Mouse (Mus musculus) adrenal gland (tissue): ENCODE results near the gene Tmem44.

Experiments used
- intact Hi-C: fragments of 180-260 bp; cut with DNase I; formaldehyde crosslinking; loops from one replicate; pipeline ENCODE4 v1.15.1; 2025
- long read RNA-seq, 2 experiments: library from polyadenylated mRNA; unstranded; transcript quantifications; one replicate each; pipeline ENCODE4 v2.0.0; 2020; ENCODE audit warnings: borderline replicate concordance in 1 of 2; ENCODE audit not compliant: insufficient replicate concordance in 1 of 2

Gene Tmem44
- long read RNA-seq, experiment 1, partial matches to known transcripts, result 0 of 1 reads
- long read RNA-seq, experiment 1, other reads (novel, unspliced or antisense), result 1 of 1 reads
- long read RNA-seq, experiment 2, partial matches to known transcripts, result 2 of 2 reads
- long read RNA-seq, experiment 2, other reads (novel, unspliced or antisense), result 0 of 2 reads

GRCm38 (mm10) chr16:30550748-30551192, at the start of gene Tmem44:
Gene Tmem44, minus strand, starts transcription at chr16:30550842.
- intact Hi-C loops, result no loop called here

- intact Hi-C loops, result loop anchor here (5.0 to 10.0 kb wide), 5 partner anchors 65 to 755 kb away; no protein-coding TSS in a partner anchor
These were observed 49.0 kb upstream of the Tmem44 start, which contains the start of gene Fam43a for GRCm38 (mm10) chr16:30599491-30600268. Gene Fam43a, plus strand, starts transcription at chr16:30599723.

DNA sequence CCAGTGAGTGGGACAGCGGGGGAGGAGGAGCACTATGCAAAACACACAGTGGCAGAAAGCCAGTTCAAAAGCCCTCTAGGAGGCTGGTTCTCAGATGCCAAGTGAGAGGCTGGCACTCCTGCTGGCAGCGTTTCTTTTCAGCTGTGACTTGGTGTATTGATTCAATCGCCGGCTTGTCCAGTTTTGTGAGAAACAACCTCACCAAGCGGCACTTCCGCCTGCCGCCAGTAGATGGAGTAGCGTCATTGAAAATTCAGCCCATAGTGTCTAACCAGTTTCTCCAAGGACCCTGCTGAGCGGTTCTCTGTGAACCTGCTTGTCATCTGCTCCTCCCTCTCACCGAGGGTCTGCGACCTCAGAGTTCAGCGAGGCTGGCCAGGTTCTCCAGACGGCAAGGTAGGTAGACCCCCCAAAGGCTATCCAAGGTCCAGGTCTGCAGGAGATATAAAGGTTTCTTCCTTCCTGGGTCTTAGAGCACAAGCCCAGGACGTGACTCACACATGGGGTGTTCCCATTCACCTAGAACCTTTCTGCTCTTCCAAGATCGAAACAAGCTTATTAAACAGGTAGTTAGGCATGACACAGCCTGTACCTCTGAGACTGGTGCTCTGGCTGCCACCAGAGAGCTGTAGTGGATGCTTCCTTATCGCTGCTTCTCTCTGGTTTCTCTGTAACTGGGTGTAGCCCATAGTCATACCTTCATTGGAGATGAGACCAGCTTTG, 46.5 kb upstream of the Tmem44 start:
- intact Hi-C loops, result loop anchor here (1.0 to 10.0 kb wide), 4 partner anchors 280 to 758 kb away; no protein-coding TSS in a partner anchor

- intact Hi-C loops, result loop anchor here (1.0 to 10.0 kb wide), 4 partner anchors 281 to 759 kb away; no protein-coding TSS in a partner anchor
These were observed 45.4 kb upstream of the Tmem44 start for GRCm38 (mm10) chr16:30595835-30596557.

DNA sequence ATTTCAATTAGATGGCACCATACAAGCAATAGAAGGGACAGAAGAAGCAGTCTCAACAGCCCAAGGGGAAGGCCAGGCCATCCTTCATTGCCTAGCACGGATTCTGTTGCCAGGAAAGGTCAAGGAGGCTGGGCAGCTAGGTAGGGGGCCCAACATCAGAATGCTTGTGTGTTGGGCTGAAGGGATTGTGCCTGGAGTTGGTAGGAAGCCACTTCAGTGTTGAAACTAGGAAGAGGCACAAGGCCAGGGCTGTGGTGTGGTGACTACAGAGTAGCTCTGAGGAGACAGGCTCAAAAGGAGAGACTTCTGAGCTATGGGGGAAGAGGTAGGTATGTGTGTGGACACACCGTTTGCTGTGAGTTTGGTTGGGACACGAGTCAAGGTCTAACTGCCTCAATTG, 44.7 kb upstream of the Tmem44 start:
- intact Hi-C loops, result loop anchor here (5.0 to 10.0 kb wide), 2 partner anchors 282 to 759 kb away; no protein-coding TSS in a partner anchor

GRCm38 (mm10) chr16:30591990-30592389, 41.3 kb upstream of the Tmem44 start:
- intact Hi-C loops, result loop anchor here (10.0 kb wide), 1 partner anchor 763 kb away; no protein-coding TSS in a partner anchor

GRCm38 (mm10) chr16:30590264-30591209, 39.9 kb upstream of the Tmem44 start:
- intact Hi-C loops, result loop anchor here (10.0 kb wide), 1 partner anchor 764 kb away; no protein-coding TSS in a partner anchor

GRCm38 (mm10) chr16:30587494-30588327, 37.1 kb upstream of the Tmem44 start, which contains the start of gene Lsg1:
Gene Lsg1, minus strand, starts transcription at chr16:30587592.
- intact Hi-C loops, result no loop called here

DNA sequence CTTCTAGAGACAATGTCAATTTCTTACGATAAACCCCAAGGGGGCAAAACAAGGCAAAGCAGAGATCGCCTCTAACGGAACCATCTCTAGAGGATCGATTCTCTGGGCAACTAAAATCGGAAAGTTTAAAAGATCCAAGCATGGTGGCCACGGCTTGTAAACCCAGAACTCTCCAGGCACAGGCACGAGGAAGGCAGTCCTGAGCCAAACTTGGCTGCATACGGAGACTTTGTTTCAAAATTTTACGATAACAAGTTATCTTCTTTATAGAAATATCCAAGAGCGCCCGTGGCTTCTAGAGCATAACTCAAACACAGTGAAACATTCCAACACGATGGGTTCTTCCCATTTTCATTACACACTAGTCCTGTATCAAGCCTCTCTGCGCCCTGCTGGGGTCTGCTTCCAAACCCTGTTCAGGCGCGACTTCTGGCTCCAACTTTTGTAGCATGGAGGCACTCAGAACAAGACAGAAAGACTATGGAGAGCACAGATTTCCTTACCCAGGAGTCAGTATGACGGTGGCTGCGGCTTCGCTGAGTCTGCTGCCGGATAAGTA, 36.4 kb upstream of the Tmem44 start:
- intact Hi-C loops, result no loop called here

DNA sequence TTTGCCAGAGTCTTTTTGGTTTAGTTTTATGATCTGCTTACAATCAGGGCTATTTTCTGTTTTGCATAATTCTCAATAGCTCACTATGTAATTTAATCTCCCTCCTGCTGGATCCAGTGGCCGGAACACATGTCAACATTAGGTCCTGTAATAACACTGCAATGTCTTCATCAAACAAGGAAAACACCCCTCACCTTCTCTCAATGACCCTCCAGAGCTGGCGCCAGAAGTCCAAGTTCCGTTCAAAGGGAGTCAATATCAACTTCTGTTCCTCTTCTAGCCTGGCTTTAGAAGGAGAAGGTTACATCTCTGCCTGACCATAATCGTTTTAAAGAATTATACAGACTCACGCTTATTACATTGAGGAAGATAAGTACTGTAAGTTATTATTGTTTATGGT, 30.1 kb upstream of the Tmem44 start:
- intact Hi-C loops, result no loop called here

DNA sequence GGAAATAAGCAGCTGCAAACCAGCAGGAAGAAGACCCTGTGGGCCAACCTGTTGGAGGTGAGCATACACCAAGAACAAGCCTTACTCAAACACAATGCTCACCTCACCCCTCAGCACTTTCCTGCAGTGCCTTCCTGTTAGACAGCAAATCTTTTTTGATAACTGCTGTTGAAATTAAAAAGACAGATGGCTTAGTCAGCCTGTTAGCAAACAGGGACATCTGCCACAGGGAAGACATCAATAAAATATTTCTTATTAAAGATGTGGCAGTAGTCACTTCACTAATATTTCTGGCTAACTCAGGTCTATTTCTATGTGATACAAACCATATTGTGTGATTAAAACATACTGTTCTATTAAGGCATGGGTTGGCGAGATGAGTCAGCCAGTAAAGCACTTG, 25.8 kb upstream of the Tmem44 start:
- intact Hi-C loops, result no loop called here

- intact Hi-C loops, result no loop called here
These were observed 25.2 kb upstream of the Tmem44 start for GRCm38 (mm10) chr16:30575815-30576214.

DNA sequence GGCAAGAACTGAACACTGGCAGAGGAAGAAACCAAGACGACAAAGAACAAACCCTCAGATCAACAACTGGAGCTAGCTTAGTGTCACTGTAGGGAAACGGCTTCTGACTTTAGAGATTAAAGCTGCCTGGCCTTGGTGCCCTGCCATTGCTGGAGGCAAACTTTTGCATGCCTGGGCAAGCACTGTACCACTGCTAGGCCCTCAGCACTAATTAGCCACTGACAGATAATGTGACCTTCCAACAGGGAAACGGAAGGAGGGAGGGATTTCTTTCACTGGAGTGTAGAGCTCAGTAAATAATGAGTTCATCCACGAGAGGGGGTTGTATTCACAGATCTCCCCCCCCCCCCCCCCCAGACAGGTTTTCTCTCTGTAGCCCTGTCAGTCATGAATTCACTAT, 21.6 kb upstream of the Tmem44 start:
- intact Hi-C loops, result no loop called here

DNA sequence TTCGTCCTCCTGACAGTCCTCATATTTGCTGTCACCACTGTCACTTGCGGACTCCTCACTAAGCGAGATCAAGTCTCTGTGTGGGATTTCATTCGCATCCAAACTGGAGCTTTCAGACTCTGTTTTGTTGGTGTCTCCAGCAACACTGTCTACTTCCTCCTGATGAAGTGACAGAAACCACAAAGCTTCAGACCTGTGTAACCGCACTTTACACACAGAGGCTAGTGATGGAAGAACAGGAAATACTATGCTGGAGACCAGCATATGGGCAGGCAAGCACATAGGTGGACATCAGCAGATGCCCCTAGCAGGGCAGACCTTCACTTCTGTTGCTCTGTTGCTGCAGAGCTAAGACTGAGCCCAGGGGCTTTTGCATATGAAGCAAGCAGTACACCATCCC, 20.7 kb upstream of the Tmem44 start:
- intact Hi-C loops, result no loop called here

DNA sequence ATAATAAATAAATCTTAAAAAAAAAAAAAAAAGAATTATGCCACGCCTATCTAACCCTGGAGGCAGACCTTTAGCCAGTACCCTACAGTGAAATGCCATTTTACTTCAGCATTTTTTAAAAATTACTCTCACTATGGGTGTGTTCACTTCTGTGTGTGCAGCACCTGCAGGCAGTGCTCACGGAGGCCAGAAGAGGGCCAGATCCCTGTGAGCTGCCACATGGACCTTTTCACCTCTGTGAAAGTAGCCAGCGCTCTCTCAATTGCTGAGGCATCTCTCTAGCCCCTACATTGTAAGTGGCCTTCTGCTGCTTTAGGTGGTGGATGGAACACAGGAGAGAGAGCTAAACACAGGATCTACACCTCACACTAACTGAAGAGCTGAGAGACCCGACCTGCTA, 19.5 kb upstream of the Tmem44 start:
- intact Hi-C loops, result no loop called here

GRCm38 (mm10) chr16:30565631-30566030, 15.0 kb upstream of the Tmem44 start:
- intact Hi-C loops, result no loop called here

DNA sequence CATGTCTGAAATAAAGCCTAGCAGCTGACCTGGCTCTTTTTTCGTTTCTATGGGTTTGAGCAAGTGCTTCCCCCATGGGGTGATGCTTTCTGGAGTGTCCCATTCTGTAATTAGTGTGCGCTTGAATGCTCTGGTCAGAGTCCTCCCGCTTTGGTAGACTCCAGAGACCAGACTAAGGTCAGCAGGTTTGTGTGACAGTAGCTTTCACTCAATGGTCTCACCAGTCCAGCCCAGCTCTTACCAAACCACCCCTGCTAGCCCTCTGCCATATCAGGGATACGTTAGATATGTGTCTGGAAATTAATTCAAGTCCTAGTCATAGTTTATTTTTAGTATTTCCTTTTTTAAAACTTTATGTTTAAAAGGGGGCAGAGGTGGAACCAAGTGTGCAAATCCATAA, 10.0 kb upstream of the Tmem44 start:
- intact Hi-C loops, result no loop called here

DNA sequence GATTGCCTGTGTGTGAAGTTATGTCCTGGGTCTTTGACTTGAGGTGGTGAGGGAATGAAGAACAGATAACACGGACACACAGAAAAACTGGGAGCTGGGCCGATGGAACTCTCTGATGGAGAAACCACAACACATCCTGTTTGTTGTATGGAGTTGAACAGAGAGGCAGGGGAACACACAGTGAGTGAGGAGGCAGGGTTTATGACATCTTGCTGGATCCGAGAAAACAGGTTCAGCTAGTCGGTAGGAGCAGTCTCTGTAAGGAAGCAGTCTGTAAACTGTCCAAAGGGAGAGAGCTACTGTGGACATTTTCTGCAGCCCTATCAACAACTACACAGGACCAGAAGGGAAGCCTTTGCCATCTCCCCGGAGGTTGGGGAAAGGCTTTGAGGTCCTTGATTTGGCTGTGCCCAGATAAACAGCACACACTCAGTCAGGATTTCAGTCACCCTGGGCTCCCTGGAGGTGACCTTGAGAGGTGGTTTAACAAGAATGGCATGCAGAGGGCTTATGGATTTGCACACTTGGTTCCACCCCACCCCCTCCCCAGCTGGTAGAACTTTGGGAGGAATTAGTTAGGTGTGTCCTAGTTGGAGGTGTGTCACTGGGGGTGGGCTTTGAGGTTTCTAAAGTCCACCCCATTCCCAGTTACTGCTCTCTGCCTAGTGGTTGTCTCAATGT, 8.8 kb upstream of the Tmem44 start:
- intact Hi-C loops, result no loop called here
